Mouse (Mus musculus) liver (tissue): ENCODE data around the gene Olfr498.

Source experiments
- DNase-seq: peaks from one replicate; pipeline ENCODE4 v3.0.0-alpha.2; 2020; ENCODE audit warnings: mixed read lengths

Gene Olfr498

DNA sequence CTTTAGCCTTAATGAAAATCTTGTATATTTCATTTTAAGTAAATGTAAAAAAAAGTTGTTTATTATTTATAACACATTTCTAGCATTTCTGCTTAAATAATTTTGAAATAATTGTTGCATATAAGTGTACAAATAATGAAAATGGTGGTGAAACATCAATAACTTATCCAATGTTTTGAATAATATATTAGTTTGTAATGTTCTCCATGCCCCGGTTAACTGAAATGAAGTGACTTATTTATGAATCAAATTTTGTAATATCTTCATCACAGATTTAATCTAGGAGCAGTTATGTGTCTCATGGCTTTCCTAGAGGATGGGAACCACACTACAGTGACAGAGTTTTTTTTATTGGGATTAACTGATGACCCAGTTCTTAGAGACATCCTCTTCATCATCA is at the start of gene Olfr498:
TSS of gene Olfr498 (plus strand) at position 301 of the 400 bp plus-strand sequence.
- no peak for DNase-seq

DNA sequence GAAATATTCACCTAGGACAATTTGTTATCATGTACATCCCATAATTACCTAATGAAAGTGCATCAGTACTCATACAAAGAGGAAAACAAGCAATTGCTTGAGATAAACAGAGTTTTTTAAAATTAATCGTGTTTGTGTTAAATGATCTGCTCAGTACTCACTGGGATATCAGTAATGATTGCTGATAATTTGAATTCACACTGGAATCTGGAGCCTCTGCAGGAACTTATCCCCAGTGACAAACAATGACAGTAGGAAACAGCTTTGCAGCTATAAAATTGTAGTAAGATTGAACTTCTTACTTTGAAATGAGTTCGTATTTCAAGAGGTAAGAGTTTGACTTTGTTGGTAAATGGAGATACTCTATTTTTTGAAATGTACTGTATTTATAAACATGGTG is 45.0 kb upstream of the Olfr498 start, which contains the start of gene Olfr497:
TSS of gene Olfr497 (plus strand) at position 301 of the 400 bp plus-strand sequence.
- DNase-seq: no peak
